Mouse (Mus musculus): ENCODE results near the gene Gm49342. TPM values are rescaled to one million over a fixed set of nuclear protein-coding genes. Genes with fewer than 3 reads are reported as not detected.
"Not testable (repeated sequence)": the region's sequence is repeated elsewhere in the genome, so short reads cannot be mapped to it uniquely, and the experiment has no call there.

Gene Gm49342
- total RNA-seq, 2 experiments from 2014 or later: 2.9 to 7.8 TPM

DNA sequence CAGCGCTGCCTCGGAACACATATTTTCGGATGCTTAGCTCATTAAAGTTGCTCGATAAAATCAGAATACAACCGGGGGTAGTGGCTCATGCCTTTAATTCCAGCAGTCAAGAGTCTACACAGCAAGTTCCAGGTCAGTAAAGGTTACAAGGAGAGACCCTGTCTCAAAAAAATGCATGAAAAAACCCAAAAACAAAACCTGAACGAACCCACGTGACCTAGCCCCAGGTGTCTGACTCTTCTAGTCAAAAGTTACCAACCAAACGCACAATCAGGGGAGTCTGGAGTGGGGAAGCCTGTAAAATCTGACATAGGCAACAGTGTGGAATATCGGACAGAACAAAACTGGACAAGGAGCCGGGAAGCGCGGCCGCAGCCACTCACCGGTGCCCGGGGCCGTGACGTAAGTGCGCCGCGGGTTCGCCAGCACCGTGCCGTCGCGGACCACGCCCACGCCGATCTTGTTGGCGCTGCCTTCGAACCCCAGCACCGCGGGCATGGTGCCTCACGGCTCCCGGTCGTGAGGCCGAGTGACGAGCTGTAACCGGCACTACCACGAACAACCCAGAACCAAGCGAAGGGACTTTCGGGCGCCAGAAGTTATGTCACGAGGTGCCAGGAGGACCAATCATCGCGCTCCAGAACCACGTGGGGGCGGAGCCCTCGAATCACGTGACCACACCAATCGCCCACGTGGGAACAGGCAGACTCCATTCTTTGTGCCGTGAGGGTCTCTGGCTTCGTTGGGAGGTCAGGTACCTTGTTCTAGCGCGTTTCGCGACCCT is 19.8 kb upstream of the Gm49342 start, which contains the start of the genes Osgep and Apex1:
TSS of gene Osgep (minus strand) at position 613 of the 784 bp plus-strand sequence.
TSS of gene Apex1 (plus strand) at position 688 of the 784 bp plus-strand sequence.
- intact Hi-C loops (cut with DNase I): loop anchor here (2.0 kb wide), 1 partner anchor 28 kb away; the partner anchor contains the start of gene Klhl33
- Histone ChIP-seq H3K4me3 (peak within 1 kb of the TSS; percentile 84), H3K27ac (peak within 1 kb of the TSS; percentile 94)
- DNase-seq: peak; percentile 96
- TF ChIP-seq CTCF (IDR thresholded peaks at IDR 0.05): no peak

- intact Hi-C loops (cut with DNase I): loop anchor here (2.0 kb wide), 1 partner anchor 29 kb away; the partner anchor contains the start of gene Klhl33
- Histone ChIP-seq H3K4me3 (peak overlapping the region; percentile 84), H3K27ac (peak overlapping the region; percentile 94)
- no peak for DNase-seq
- TF ChIP-seq CTCF (IDR thresholded peaks at IDR 0.05): no peak
These were observed 19.0 kb upstream of the Gm49342 start for GRCm38 (mm10) chr14:50925111-50925920.

- DNase-seq: no peak
- TF ChIP-seq CTCF (IDR thresholded peaks at IDR 0.05): no peak
- Histone ChIP-seq H3K4me3 (no peak overlapping the region), H3K27ac (no peak overlapping the region; the same call in 1 of the 2 replicates)
- intact Hi-C loops (cut with DNase I): no loop called here
These were observed 17.0 kb upstream of the Gm49342 start for GRCm38 (mm10) chr14:50927366-50927765.

DNA sequence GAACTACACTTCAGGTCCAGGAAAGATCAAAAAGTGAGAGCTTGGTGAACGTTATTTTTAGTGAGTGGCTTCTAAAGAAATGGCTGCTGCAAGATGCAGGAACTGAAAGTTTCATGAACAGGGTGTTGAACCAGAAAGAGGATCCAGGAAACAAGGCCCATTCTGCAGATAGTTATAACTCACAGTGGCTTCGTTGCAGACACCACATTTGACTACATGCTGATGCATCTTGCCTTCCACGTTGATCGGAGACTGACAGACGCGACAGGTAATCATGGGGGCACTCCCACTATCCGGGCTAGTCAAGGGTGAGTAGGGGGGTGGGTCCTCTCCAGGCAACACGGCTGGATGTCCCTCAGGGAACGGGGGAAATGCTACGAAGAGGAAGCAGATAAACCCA is 14.4 kb upstream of the Gm49342 start:
- Histone ChIP-seq H3K4me3 (peak overlapping the region; percentile 76), H3K27ac (peak overlapping the region; percentile 98)
- intact Hi-C loops (cut with DNase I): loop anchor here (5.0 kb wide), 1 partner anchor 123 kb away; the partner anchor contains the start of genes Ccnb1ip1 and Parp2
- no peak for TF ChIP-seq CTCF (IDR thresholded peaks at IDR 0.05)
- DNase-seq: no peak

GRCm38 (mm10) chr14:50930377-50930753 is 14.0 kb upstream of the Gm49342 start:
- DNase-seq: no peak
- intact Hi-C loops (cut with DNase I): loop anchor here (5.0 kb wide), 1 partner anchor 123 kb away; the partner anchor contains the start of genes Ccnb1ip1 and Parp2
- TF ChIP-seq CTCF (IDR thresholded peaks at IDR 0.05): no peak

GRCm38 (mm10) chr14:50930754-50931492 is 13.4 kb upstream of the Gm49342 start, which contains the start of the genes Pip4p1 and Pnp:
Gene Pip4p1, minus strand, starts transcription at chr14:50930856.
Gene Pnp, plus strand, starts transcription at chr14:50931082.
- intact Hi-C loops (cut with DNase I): loop anchor here (5.0 kb wide), 1 partner anchor 124 kb away; the partner anchor contains the start of genes Ccnb1ip1 and Parp2
- DNase-seq: peak; percentile 100
- H3K4me3 ChIP-seq: peak within 1 kb of the TSS; percentile 76
- H3K27ac ChIP-seq: peak within 1 kb of the TSS; percentile 98
- TF ChIP-seq CTCF (IDR thresholded peaks at IDR 0.05): no peak

More at GRCm38 (mm10) chr14:50930377-50930753, 14.0 kb upstream of the Gm49342 start:
- peak overlapping the region; percentile 98 for H3K27ac ChIP-seq
- H3K4me3 ChIP-seq: peak overlapping the region; percentile 76

DNA sequence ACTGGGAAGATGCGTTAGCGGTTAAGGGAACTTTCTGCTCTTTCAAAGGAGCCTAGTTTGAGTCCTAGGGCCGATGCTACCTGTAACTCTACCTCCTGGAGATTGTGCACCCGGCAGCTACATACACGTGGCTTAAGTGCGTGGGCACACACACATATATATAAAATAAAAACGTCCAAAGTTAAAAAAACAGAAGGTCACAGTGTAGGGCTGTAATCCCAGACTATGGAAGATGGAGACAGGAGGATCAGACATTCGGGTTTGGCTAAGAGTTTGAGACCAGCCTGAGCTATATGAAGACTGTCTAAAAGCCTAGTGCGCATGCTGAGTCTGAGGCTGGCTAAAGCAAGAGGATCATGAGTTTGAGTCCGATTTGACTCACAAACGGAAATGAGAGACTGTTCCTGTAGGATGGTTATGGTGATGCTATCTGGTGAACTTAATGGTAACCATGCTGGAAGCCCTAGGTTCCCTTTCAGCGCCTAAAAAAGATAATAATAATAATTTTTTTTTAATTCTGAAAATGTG is 12.8 kb upstream of the Gm49342 start:
- Histone ChIP-seq H3K27ac (peak overlapping the region; percentile 98), H3K4me3 (peak overlapping the region; percentile 76)
- no peak for TF ChIP-seq CTCF (IDR thresholded peaks at IDR 0.05)
- intact Hi-C loops (cut with DNase I): loop anchor here (5.0 kb wide), 1 partner anchor 124 kb away; the partner anchor contains the start of genes Ccnb1ip1 and Parp2
- no peak for DNase-seq

DNA sequence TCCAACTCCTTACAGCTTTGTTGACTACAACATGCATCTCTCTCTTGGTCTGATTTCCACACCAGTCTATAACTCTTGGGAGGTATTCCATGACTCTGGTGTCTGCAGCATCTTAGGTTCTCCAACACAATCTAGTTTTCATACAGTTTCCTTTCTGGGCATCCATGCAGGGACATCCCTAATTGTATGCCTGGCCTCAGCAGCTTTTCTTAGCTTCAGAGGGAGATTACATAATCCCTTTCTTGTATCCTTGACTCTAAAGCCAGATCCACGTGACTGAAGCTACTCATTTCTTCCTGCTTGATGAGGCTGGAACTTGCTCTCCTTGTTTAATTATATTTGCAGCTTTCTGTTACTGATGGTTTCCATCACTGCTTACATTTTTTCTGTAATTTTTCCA is 7.7 kb upstream of the Gm49342 start:
- TF ChIP-seq CTCF (IDR thresholded peaks at IDR 0.05): no peak
- no peak overlapping the region for H3K4me3 ChIP-seq
- H3K27ac ChIP-seq: no peak overlapping the region
- intact Hi-C loops (cut with DNase I): no loop called here
- DNase-seq: no peak

DNA sequence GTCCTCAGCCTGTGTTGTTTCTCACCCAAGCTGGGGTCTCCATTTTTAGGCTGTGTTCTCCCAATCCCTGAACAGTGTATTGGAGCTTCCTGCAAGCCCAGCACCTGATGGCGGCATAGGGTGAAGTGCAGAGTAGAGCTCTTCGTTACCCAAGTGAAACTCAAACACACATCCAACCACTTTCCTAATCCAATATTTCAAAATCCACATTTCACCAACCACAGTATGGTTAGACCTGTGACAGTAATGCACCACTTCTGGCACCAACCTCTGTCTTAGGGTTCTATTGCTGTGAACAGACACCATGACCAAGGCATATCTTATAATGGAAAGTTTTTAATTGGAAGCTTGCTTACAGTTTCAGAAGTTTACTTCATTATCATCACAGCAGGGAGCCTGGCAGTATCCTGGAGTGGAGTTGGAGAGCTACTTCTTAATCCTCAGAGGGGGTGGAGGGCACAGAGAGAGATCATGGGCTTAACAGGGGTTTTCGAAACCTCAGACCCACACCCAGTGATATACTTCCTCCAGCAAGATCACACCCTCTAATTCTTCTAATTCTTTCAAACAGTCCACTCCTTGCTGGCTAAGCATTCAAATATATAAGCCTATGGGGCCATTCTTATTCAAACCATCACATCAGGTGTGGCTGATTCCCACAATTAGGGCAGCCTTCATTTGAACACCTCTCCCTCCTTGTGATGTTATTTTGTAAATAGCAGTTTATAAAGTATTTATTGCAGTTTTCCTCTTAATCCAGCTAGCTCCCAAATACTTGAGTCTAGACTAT is 6.0 kb upstream of the Gm49342 start:
- no peak overlapping the region for H3K4me3 ChIP-seq
- intact Hi-C loops (cut with DNase I): no loop called here
- DNase-seq: no peak
- no peak for TF ChIP-seq CTCF (IDR thresholded peaks at IDR 0.05)
- H3K27ac ChIP-seq: no peak overlapping the region

- no peak for TF ChIP-seq CTCF (IDR thresholded peaks at IDR 0.05)
- Histone ChIP-seq H3K4me3 (no peak overlapping the region), H3K27ac (no peak overlapping the region)
- no peak for DNase-seq
- intact Hi-C loops (cut with DNase I): no loop called here
These were observed 5.4 kb upstream of the Gm49342 start for GRCm38 (mm10) chr14:50938940-50939339.

DNA sequence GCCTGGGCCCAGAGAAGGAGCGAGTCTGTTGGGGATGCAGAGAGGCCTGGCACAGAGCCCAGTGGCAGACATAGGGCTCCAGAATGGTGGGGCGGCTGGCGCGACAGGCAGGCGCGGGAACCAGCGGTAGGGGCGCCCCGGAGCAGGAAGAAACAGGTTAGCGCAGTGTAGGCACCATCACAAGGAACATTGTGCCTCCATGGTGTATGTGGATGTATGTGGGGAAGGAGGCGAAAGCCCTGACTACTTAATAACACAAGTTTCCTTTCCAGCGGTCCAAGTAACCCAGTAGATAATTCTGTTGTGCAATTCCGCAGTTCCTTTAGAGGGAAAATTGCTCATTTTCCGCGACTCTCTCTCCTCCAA is 334 bp downstream of the Gm49342 start:
- Histone ChIP-seq H3K27ac (peak overlapping the region; percentile 89), H3K4me3 (peak overlapping the region; percentile 77)
- peak; percentile 48; the same call in 1 of the 2 replicates for TF ChIP-seq CTCF (IDR thresholded peaks at IDR 0.05)
- not testable (repeated sequence) for DNase-seq
- intact Hi-C loops (cut with DNase I): loop anchor here (2.0 kb wide), 1 partner anchor 118 kb away; no protein-coding TSS in a partner anchor

DNA sequence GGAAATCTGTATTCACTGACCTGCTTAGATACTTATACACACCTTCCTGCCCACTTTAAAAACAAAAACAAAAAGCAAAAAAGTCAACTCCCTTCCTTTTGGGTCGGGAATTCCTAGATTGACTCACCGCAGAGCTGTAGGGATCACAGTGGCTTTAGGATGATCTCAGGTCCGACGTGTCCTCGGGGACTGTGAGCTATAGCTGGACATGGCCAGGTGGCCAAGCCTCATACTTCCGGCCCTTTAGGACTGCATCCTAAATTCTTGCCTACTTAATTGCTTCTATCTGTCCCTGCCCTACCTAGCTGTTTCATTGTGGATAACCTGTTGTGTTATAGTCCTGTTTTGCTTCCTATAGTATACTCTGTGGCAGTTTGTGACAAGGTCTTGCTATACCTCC is 764 bp downstream of the Gm49342 start:
- DNase-seq: not testable (repeated sequence)
- Histone ChIP-seq H3K4me3 (peak overlapping the region; percentile 77), H3K27ac (peak overlapping the region; percentile 89)
- intact Hi-C loops (cut with DNase I): loop anchor here (2.0 kb wide), 1 partner anchor 118 kb away; no protein-coding TSS in a partner anchor

DNA sequence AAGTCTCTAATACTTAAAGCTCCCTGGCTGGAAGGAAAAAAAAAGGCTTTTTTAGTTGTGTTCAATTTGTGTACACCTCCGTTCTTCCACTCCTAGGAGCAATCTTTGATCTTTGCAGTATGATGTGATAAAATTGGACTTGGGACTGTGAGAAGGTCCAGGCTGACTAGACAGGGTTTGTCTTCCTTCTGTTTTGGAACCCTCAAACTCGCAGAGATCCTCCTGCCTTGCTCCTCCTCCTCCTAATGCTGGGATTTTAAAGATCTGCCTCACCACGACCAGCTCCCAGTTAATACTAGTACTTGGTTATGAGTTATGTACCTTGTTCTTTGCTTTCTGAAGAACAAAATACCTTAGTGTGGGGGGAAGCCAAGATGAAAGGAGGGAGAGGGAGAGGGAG is 1.2 kb downstream of the Gm49342 start:
- not testable (repeated sequence) for DNase-seq
- Histone ChIP-seq H3K27ac (peak overlapping the region; percentile 89), H3K4me3 (peak overlapping the region; percentile 77)
- intact Hi-C loops (cut with DNase I): loop anchor here (2.0 kb wide), 1 partner anchor 117 kb away; no protein-coding TSS in a partner anchor
